Mouse (Mus musculus) cortical plate, adult 2 months (tissue): ENCODE data around the gene Axdnd1.

Experiments
- CTCF ChIP-seq: fragments of 200-500 bp; IDR thresholded peaks from 2 replicates; pipeline ENCODE4 v1.5.1; 2011; ENCODE audit warnings: mild to moderate bottlenecking, control low read depth, low read length; ENCODE audit not compliant: insufficient read depth; ENCODE audit errors: extremely low read depth
- POLR2A ChIP-seq: fragments of 200-500 bp; IDR thresholded peaks from 2 replicates; pipeline ENCODE4 v1.6.1; 2011; ENCODE audit warnings: mild to moderate bottlenecking, low read length, control low read depth; ENCODE audit not compliant: insufficient read depth; ENCODE audit errors: extremely low read depth

DNA sequence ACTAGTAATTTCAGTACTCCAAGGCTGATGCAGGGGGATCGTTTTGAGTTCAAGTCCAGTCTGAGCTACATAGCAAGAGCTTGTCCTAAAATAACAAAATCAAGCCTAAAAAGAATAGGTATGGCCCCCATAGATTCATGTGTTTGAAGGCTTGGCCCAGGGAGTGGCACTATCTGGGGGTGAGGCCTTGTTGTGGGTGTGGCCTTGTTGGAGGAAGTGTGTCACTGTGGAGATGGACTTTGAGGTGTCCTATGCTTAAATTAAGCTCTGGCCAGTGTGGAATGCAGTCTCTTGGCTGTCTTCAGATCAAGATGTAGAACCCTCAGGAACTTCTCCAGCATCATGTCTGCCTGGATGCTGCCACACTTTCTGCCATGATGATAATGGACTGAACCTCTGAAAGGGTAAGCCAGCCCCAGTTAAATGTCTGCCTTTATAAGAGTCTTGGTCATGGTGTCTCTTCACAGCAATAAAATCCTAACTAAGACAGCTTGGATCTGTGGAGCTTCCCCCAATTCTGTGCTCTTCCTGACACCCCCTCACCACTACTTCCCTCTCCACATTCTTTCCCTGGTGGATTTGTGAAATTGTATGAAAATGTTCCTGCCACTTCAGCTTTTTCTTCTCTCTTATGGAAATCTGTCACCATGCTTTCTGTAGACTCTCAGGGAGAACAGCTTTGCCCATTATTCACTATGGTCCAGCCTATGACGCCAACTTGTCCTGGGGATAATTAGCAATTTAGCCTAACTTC lies 34.2 kb upstream of the Axdnd1 start:
- TF ChIP-seq POLR2A, result no peak
- TF ChIP-seq CTCF, result no peak
